17 mouse cellular contexts compared by ENCODE assay signal in genomic region chr5:146834959-146835358, GRCm38 (mm10). TPM values are rescaled to one million over a fixed set of nuclear protein-coding genes. Genes with fewer than 3 reads are reported as not detected.
DNase-seq lines count a peak whose midpoint lies in the region; ATAC-seq lines count a peak whose summit lies in the region.
"Had no signal": no experiment of that assay in that cellular context is flagged by ENCODE, and none has a peak within 500 bp of the region (broad histone marks: within the 10 kb centered on the region; RNA-seq: fewer than 3 reads in every experiment).

No protein-coding gene starts in this region.

- no peak for DNase-seq in forebrain, embryonic 14.5 days (ENCODE audit: low spot score)
- no peak for DNase-seq in kidney, adult 18-20 months
- DNase-seq in midbrain, embryonic 14.5 days, result no peak
- no peak for DNase-seq in yolk sac, embryonic 10.5 days (ENCODE audit: low spot score)
- DNase-seq: adrenal gland, postnatal 25 days; cerebellum, adult 8-10 months; forebrain, postnatal 0 days; heart, adult 2 months; heart, postnatal 4 days; kidney, postnatal 4 days; left cerebral cortex, postnatal 4 days; right cerebral cortex, postnatal 14 days had no signal

- WGBS in forebrain, embryonic 14.5 days, result 89% methylated on average over 8 of the region's 8 CpGs
- WGBS in forebrain, embryonic 13.5 days, result 86% methylated on average over 8 of the region's 8 CpGs
- 79% methylated on average over 8 of the region's 8 CpGs for WGBS in kidney, embryonic 16.5 days
- WGBS in midbrain, embryonic 16.5 days, result 88% methylated on average over 8 of the region's 8 CpGs
- 92% methylated on average over 8 of the region's 8 CpGs for WGBS in midbrain, embryonic 14.5 days
- WGBS in liver, embryonic 16.5 days (ENCODE audit: insufficient replicate concordance), result 45% methylated on average over 8 of the region's 8 CpGs

- H3K36me3 ChIP-seq in forebrain, embryonic 14.5 days (ENCODE audit: control insufficient read depth, insufficient read depth, low read length), result peaks cover 54% of the 10 kb centered on the region
- H3K36me3 ChIP-seq in forebrain, embryonic 13.5 days (ENCODE audit: poor library complexity, severe bottlenecking), result peaks cover 56% of the 10 kb centered on the region
- H3K36me3 ChIP-seq in kidney, embryonic 16.5 days (ENCODE audit: insufficient read depth, low read length), result peaks cover 39% of the 10 kb centered on the region
- H3K36me3 ChIP-seq in midbrain, embryonic 16.5 days (ENCODE audit: control insufficient read depth, insufficient read depth, low read length), result peaks cover 16% of the 10 kb centered on the region
- peaks cover 50% of the 10 kb centered on the region for H3K36me3 ChIP-seq in midbrain, embryonic 14.5 days (ENCODE audit: control insufficient read depth, insufficient read depth, low read length)
- H3K36me3 ChIP-seq in liver, embryonic 16.5 days (ENCODE audit: control insufficient read depth, insufficient read depth), result peaks cover 42% of the 10 kb centered on the region

- H3K4me3 ChIP-seq in forebrain, embryonic 14.5 days (ENCODE audit: low read depth, low read length), result no peak overlapping the region
- H3K4me3 ChIP-seq in forebrain, embryonic 13.5 days, result no peak overlapping the region
- H3K4me3 ChIP-seq in kidney, embryonic 16.5 days (ENCODE audit: low read length), result 0 out of 2 replicates have a peak overlapping the region, but pooled peaks have one; percentile 90
- H3K4me3 ChIP-seq in midbrain, embryonic 16.5 days (ENCODE audit: low read depth, low read length), result no peak overlapping the region
- no peak overlapping the region for H3K4me3 ChIP-seq in midbrain, embryonic 14.5 days (replicated peaks; ENCODE audit: low read depth, low read length)
- H3K4me3 ChIP-seq in liver, embryonic 16.5 days (ENCODE audit: low read depth, low read length), result peak overlapping the region; percentile 92; the same call in 1 of the 2 replicates
- H3K4me3 ChIP-seq: heart, adult 2 months had no signal

- H3K4me2 ChIP-seq in forebrain, embryonic 14.5 days (ENCODE audit: low read length), result no peak overlapping the region
- H3K4me2 ChIP-seq in forebrain, embryonic 13.5 days, result no peak overlapping the region
- no peak overlapping the region for H3K4me2 ChIP-seq in kidney, embryonic 16.5 days (replicated peaks; ENCODE audit: low read depth, low read length)
- no peak overlapping the region for H3K4me2 ChIP-seq in midbrain, embryonic 16.5 days (ENCODE audit: low read length)
- no peak overlapping the region for H3K4me2 ChIP-seq in midbrain, embryonic 14.5 days (ENCODE audit: low read length)
- H3K4me2 ChIP-seq in liver, embryonic 16.5 days (ENCODE audit: low read depth, low read length), result peak overlapping the region; percentile 87

- H3K27me3 ChIP-seq in forebrain, embryonic 14.5 days (replicated peaks; ENCODE audit: control insufficient read depth, insufficient read depth, low read length), result no peaks in the 10 kb centered on the region
- H3K27me3 ChIP-seq in forebrain, embryonic 13.5 days, result no peaks in the 10 kb centered on the region
- no peaks in the 10 kb centered on the region for H3K27me3 ChIP-seq in kidney, embryonic 16.5 days (ENCODE audit: insufficient read depth, low read length)
- H3K27me3 ChIP-seq in midbrain, embryonic 16.5 days (ENCODE audit: control insufficient read depth, insufficient read depth, low read depth, low read length), result no peaks in the 10 kb centered on the region
- H3K27me3 ChIP-seq in midbrain, embryonic 14.5 days (ENCODE audit: control insufficient read depth, insufficient read depth, low read length), result no peaks in the 10 kb centered on the region
- no peaks in the 10 kb centered on the region for H3K27me3 ChIP-seq in liver, embryonic 16.5 days (ENCODE audit: control insufficient read depth, insufficient read depth, low read depth, low read length)

- no peak overlapping the region for H3K27ac ChIP-seq in forebrain, embryonic 14.5 days (ENCODE audit: low read depth, low read length)
- no peak overlapping the region for H3K27ac ChIP-seq in forebrain, embryonic 13.5 days
- H3K27ac ChIP-seq in kidney, embryonic 16.5 days (ENCODE audit: low read length), result 0 out of 2 replicates have a peak overlapping the region, but pooled peaks have one; percentile 29
- H3K27ac ChIP-seq in midbrain, embryonic 16.5 days (ENCODE audit: low read length), result no peak overlapping the region
- H3K27ac ChIP-seq in midbrain, embryonic 14.5 days (replicated peaks; ENCODE audit: low read depth, low read length), result no peak overlapping the region
- H3K27ac ChIP-seq in liver, embryonic 16.5 days (ENCODE audit: low read length), result 0 out of 2 replicates have a peak overlapping the region, but pooled peaks have one; percentile 48
- H3K27ac ChIP-seq: heart, adult 2 months; macrophage had no signal

- ATAC-seq in forebrain, embryonic 14.5 days, result no peak
- ATAC-seq in forebrain, embryonic 13.5 days, result no peak
- ATAC-seq in kidney, embryonic 16.5 days (ENCODE audit: low FRiP score, low TSS enrichment), result no peak
- ATAC-seq in midbrain, embryonic 16.5 days, result no peak
- ATAC-seq in midbrain, embryonic 14.5 days (ENCODE audit: low FRiP score, low TSS enrichment), result no peak
- no peak for ATAC-seq in liver, embryonic 16.5 days (ENCODE audit: low read depth)
- ATAC-seq: forebrain, postnatal 0 days had no signal

- H3K9me3 ChIP-seq in forebrain, embryonic 14.5 days (replicated peaks; ENCODE audit: control insufficient read depth, low read length), result no peaks in the 10 kb centered on the region
- no peaks in the 10 kb centered on the region for H3K9me3 ChIP-seq in forebrain, embryonic 13.5 days (replicated peaks)
- no peaks in the 10 kb centered on the region for H3K9me3 ChIP-seq in kidney, embryonic 16.5 days (ENCODE audit: low read length)
- no peaks in the 10 kb centered on the region for H3K9me3 ChIP-seq in midbrain, embryonic 16.5 days (replicated peaks; ENCODE audit: control insufficient read depth, low read length, poor library complexity, severe bottlenecking)
- H3K9me3 ChIP-seq in midbrain, embryonic 14.5 days (ENCODE audit: control insufficient read depth, low read length), result no peaks in the 10 kb centered on the region
- no peaks in the 10 kb centered on the region for H3K9me3 ChIP-seq in liver, embryonic 16.5 days (replicated peaks; ENCODE audit: control insufficient read depth, low read length)

- peak overlapping the region; percentile 96; the same call in 1 of the 2 replicates for H3K9ac ChIP-seq in forebrain, embryonic 14.5 days (ENCODE audit: low read length)
- no peak overlapping the region for H3K9ac ChIP-seq in forebrain, embryonic 13.5 days
- no peak overlapping the region for H3K9ac ChIP-seq in kidney, embryonic 16.5 days (replicated peaks; ENCODE audit: low read length)
- H3K9ac ChIP-seq in midbrain, embryonic 16.5 days (ENCODE audit: low read depth, low read length), result 0 out of 2 replicates have a peak overlapping the region, but pooled peaks have one; percentile 26
- no peak overlapping the region for H3K9ac ChIP-seq in midbrain, embryonic 14.5 days (replicated peaks; ENCODE audit: low read length)
- H3K9ac ChIP-seq in liver, embryonic 16.5 days (ENCODE audit: low read depth, low read length), result no peak overlapping the region

- peaks cover 12% of the 10 kb centered on the region; the same call in 1 of the 2 replicates for H3K4me1 ChIP-seq in forebrain, embryonic 14.5 days (ENCODE audit: control insufficient read depth, insufficient read depth, low read length)
- peaks cover 18% of the 10 kb centered on the region for H3K4me1 ChIP-seq in forebrain, embryonic 13.5 days
- peaks cover 22% of the 10 kb centered on the region for H3K4me1 ChIP-seq in kidney, embryonic 16.5 days (ENCODE audit: insufficient read depth, low read length)
- peaks cover 12% of the 10 kb centered on the region for H3K4me1 ChIP-seq in midbrain, embryonic 16.5 days (ENCODE audit: control insufficient read depth, insufficient read depth, low read length)
- H3K4me1 ChIP-seq in midbrain, embryonic 14.5 days (ENCODE audit: control insufficient read depth, insufficient read depth, low read length), result peaks cover 13% of the 10 kb centered on the region
- peaks cover 24% of the 10 kb centered on the region for H3K4me1 ChIP-seq in liver, embryonic 16.5 days (ENCODE audit: control insufficient read depth, low read depth, low read length)

RNA-seq across cellular contexts. Expression of gene Rpl21, which starts 2.3 kb away (rescaled TPM):
- 391 and 517 TPM in 2 replicates for polyA plus RNA-seq in forebrain, embryonic 14.5 days (2014; fragmentation: Nextera tagmentation; extraction: Ambion mirVana)
- 427 and 455 TPM in 2 replicates for polyA plus RNA-seq in forebrain, embryonic 13.5 days (2015; fragmentation: Nextera tagmentation; extraction: Ambion mirVana)
- 457 and 459 TPM in 2 replicates for polyA plus RNA-seq in kidney, embryonic 16.5 days (2015; fragmentation: Nextera tagmentation; extraction: Ambion mirVana)
- polyA plus RNA-seq in midbrain, embryonic 16.5 days (2015; fragmentation: Nextera tagmentation; extraction: Ambion mirVana), result 300 and 310 TPM in 2 replicates
- polyA plus RNA-seq in midbrain, embryonic 14.5 days (2014; fragmentation: Nextera tagmentation; extraction: Ambion mirVana), result 410 and 413 TPM in 2 replicates
- 251 and 280 TPM in 2 replicates for polyA plus RNA-seq in liver, embryonic 16.5 days (2015; fragmentation: Nextera tagmentation; extraction: Ambion mirVana)

RNA-seq across cellular contexts. Expression of gene Rasl11a, which starts 9.9 kb away (rescaled TPM):
- 6.4 and 8.6 TPM in 2 replicates for polyA plus RNA-seq in forebrain, embryonic 14.5 days (2014; fragmentation: Nextera tagmentation; extraction: Ambion mirVana)
- 17.8 and 19.4 TPM in 2 replicates for polyA plus RNA-seq in forebrain, embryonic 13.5 days (2015; fragmentation: Nextera tagmentation; extraction: Ambion mirVana)
- polyA plus RNA-seq in kidney, embryonic 16.5 days (2015; fragmentation: Nextera tagmentation; extraction: Ambion mirVana), result 90.6 and 100 TPM in 2 replicates
- 10.2 and 10.8 TPM in 2 replicates for polyA plus RNA-seq in midbrain, embryonic 16.5 days (2015; fragmentation: Nextera tagmentation; extraction: Ambion mirVana)
- 6.9 and 8.2 TPM in 2 replicates for polyA plus RNA-seq in midbrain, embryonic 14.5 days (2014; fragmentation: Nextera tagmentation; extraction: Ambion mirVana)
- 2.6 and 2.7 TPM in 2 replicates for polyA plus RNA-seq in liver, embryonic 16.5 days (2015; fragmentation: Nextera tagmentation; extraction: Ambion mirVana)
- polyA plus RNA-seq: macrophage had no signal

RNA-seq across cellular contexts. Expression of gene Usp12, which starts 40.2 kb away (rescaled TPM):
- 9.6 and 10.5 TPM in 2 replicates for polyA plus RNA-seq in forebrain, embryonic 14.5 days (2014; fragmentation: Nextera tagmentation; extraction: Ambion mirVana)
- 11.0 and 13.5 TPM in 2 replicates for polyA plus RNA-seq in forebrain, embryonic 13.5 days (2015; fragmentation: Nextera tagmentation; extraction: Ambion mirVana)
- polyA plus RNA-seq in kidney, embryonic 16.5 days (2015; fragmentation: Nextera tagmentation; extraction: Ambion mirVana), result 22.1 and 23.0 TPM in 2 replicates
- 14.5 and 16.6 TPM in 2 replicates for polyA plus RNA-seq in midbrain, embryonic 16.5 days (2015; fragmentation: Nextera tagmentation; extraction: Ambion mirVana)
- polyA plus RNA-seq in midbrain, embryonic 14.5 days (2014; fragmentation: Nextera tagmentation; extraction: Ambion mirVana), result 11.2 and 13.1 TPM in 2 replicates
- 7.8 and 8.1 TPM in 2 replicates for polyA plus RNA-seq in liver, embryonic 16.5 days (2015; fragmentation: Nextera tagmentation; extraction: Ambion mirVana)

Comparison
In these comparisons a context has a peak if more than half of its experiments do, and no peak if none do; other contexts are left out.
1. H3K9ac ChIP-seq: peak in forebrain, embryonic 14.5 days (single experiment) and midbrain, embryonic 16.5 days (single experiment); none in forebrain, embryonic 13.5 days (single experiment), kidney, embryonic 16.5 days (single experiment), midbrain, embryonic 14.5 days (single experiment) and liver, embryonic 16.5 days (single experiment).
2. H3K27ac ChIP-seq: peak in kidney, embryonic 16.5 days (single experiment) and liver, embryonic 16.5 days (single experiment); none in forebrain, embryonic 14.5 days (single experiment), forebrain, embryonic 13.5 days (single experiment), midbrain, embryonic 16.5 days (single experiment) and midbrain, embryonic 14.5 days (single experiment).
3. H3K4me3 ChIP-seq: peak in kidney, embryonic 16.5 days (single experiment) and liver, embryonic 16.5 days (single experiment); none in forebrain, embryonic 14.5 days (single experiment), forebrain, embryonic 13.5 days (single experiment), midbrain, embryonic 16.5 days (single experiment) and midbrain, embryonic 14.5 days (single experiment).